Mouse (Mus musculus): Measurements from ENCODE around the gene Wrap53. TPM values are rescaled to one million over a fixed set of nuclear protein-coding genes. Genes with fewer than 3 reads are reported as not detected.

Gene Wrap53
- polyA plus RNA-seq, 1 experiment, result 15.0 TPM

DNA sequence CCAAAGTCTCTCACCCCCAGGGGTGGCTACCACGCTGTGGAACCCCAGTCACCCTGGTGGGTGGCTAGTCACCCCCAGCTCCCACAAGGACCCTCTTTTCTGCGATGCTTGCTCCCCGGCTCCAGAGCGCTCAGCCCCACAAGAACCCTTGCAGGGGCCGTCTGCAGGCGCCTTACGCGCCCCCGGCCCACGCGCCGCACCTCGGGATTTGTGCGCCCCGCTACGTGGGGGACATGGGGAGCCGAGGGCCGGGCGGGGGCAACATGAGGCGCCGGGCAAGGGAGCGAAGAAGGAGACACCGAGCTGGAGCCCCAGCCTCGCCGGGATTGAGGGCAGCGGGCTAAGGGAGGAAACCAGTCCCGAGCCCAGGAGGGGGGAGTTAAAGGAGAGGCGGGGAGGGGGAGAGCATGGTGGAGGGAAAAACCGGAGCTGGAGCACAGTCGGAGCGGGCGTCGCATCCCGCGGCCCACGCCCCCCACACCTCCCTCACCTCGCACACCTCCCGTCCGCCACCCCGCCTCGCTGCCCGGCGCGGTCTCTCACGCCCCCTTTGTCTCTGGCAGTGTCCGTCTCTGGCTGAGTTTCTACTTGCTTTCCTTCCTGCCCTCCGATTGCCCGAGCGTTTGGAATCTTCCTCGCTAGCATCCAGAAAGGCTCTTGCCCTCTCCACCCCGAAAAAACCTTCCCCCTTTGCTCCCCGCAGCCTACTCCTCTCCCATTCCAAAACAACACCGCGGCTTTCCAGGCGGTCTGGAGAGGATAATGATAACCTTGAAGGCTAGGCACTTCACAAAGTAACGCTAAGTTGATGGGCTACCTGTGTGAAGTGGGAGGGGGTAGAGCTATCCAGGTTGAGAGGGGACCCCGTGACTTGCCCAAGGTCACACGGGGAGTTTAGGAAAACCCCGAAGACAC lies 19.9 kb downstream of the Wrap53 start, which contains the start of gene Efnb3:
Gene Efnb3 (minus strand): TSS at position 355 of the 915 bp plus-strand sequence.
- Histone ChIP-seq H3K4me3 (replicated peaks; ENCODE audit: extremely low read depth, low read depth, low read length) (no peak within 1 kb of the TSS), H3K4me1 (ENCODE audit: control insufficient read depth, insufficient read depth, low read length) (no peaks in the 10 kb centered on the region)
- TF ChIP-seq POLR2A (IDR thresholded peaks at IDR 0.05; ENCODE audit: borderline replicate concordance, extremely low read depth, low read depth, low read length), result no peak
- no peak for TF ChIP-seq CTCF (IDR thresholded peaks at IDR 0.05; ENCODE audit: insufficient read depth, low read length)
- 3% methylated on average over 58 of the region's 59 CpGs for WGBS
- DNase-seq, result no peak

DNA sequence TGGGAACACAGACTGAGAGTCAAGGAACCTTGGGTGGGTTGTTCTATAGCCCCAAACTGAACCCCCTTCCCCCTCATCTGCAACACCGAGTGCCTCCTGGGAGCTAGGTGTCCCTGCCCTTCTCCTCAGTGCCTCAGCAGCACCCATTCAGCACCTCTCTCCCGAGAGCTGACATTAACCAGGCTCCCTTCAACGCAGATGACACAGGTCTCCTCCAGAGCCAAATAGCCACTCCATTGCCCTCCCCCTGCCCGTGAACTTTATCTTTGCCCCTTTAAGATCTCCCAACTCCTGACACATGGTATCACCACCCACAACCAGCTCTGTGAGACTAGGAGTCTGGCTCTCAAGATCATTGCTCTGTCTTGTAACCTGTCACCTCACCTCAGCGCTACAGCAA lies 20.9 kb downstream of the Wrap53 start:
- no peaks in the 10 kb centered on the region for H3K4me1 ChIP-seq (ENCODE audit: control insufficient read depth, insufficient read depth, low read length)
- H3K4me3 ChIP-seq (replicated peaks; ENCODE audit: extremely low read depth, low read depth, low read length), result no peak overlapping the region
- WGBS, result 35% methylated on average over 5 of the region's 5 CpGs
- TF ChIP-seq POLR2A (IDR thresholded peaks at IDR 0.05; ENCODE audit: borderline replicate concordance, extremely low read depth, low read depth, low read length), result no peak
- no peak for TF ChIP-seq CTCF (IDR thresholded peaks at IDR 0.05; ENCODE audit: insufficient read depth, low read length)
- DNase-seq, result no peak

DNA sequence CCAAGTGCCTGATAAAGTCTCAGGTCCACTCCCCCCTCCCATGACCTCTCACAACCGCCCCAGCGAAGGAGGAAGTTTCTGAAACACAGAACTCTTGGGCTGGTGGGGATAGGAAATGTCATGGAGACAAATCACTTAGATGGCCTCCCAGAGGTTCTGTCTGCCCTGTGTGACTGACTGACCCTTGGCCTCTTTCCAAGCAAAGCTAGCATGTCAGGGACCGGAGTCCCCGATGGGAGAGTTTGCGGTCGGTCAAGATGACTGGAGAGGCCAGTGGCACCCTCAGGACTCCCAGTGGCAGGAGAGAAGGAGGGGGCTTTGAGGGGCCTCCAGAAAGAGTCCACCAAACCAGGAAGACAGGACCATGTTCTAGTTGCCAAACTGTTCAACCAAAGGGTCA lies 21.3 kb downstream of the Wrap53 start:
- H3K4me1 ChIP-seq (ENCODE audit: control insufficient read depth, insufficient read depth, low read length), result no peaks in the 10 kb centered on the region
- DNase-seq, result no peak
- H3K4me3 ChIP-seq (replicated peaks; ENCODE audit: extremely low read depth, low read depth, low read length), result no peak overlapping the region
- no peak for TF ChIP-seq POLR2A (IDR thresholded peaks at IDR 0.05; ENCODE audit: borderline replicate concordance, extremely low read depth, low read depth, low read length)
- no peak for TF ChIP-seq CTCF (IDR thresholded peaks at IDR 0.05; ENCODE audit: insufficient read depth, low read length)
- WGBS, result 38% methylated on average over 6 of the region's 6 CpGs

DNA sequence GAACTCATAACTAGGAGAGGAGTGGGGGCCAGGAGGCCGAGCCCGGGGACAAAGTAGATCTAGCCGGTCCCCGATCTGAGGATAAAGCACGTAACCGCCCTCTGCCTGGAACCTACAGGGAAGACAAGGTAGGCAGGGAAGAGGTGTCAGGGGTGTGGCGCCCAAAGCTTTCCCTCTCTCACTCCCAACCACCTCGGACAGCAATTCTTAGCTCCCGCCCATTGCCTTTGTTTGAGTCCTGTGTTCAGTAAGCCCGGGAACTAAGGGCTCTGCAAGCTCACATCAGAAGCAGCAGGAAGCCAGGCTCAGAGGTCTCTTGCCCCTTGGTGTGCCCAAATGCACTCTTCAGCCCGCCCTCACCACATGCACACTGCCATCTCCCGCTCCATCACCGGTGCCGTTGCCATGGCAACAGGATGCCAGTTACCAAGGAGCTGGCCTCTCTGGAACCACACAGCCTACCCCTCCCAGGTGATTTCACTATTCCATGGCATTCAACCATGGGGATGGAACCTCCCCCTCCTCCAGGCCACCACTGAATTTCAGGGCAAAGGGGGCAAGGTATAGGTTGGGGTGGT lies 22.6 kb downstream of the Wrap53 start:
- TF ChIP-seq POLR2A (IDR thresholded peaks at IDR 0.05; ENCODE audit: borderline replicate concordance, extremely low read depth, low read depth, low read length), result no peak
- TF ChIP-seq CTCF (IDR thresholded peaks at IDR 0.05; ENCODE audit: insufficient read depth, low read length), result no peak
- 56% methylated on average over 14 of the region's 14 CpGs for WGBS
- no peak for DNase-seq
- Histone ChIP-seq H3K4me1 (ENCODE audit: control insufficient read depth, insufficient read depth, low read length) (no peaks in the 10 kb centered on the region), H3K4me3 (replicated peaks; ENCODE audit: extremely low read depth, low read depth, low read length) (no peak overlapping the region)

DNA sequence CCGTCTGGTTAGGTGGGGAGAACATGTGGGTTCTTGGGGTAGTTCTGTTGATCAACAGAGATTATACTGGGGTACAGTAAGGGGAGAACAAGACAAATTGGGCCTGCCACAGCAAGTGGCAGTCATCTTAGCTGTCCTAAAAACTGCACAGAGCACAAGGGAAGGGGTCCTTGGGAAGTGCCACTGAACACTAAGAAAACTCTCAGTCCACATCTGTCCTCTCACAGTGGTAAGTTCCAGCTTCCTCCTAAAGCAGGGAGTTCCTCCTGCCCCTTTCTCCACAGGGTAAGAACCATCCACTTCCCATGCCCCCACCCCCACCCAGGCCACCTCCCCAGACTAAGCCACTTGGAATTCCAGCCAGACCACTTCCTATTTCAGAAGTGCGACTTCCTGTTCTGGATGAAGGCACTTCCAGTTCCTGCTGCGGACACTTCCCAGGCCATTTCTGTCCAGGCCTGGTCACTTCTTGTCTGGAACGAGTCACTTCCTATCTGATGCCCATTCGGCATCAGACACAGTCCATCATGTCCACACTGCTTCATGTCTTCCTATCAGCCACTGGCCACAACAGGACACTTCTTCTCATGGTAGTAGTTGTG lies 25.4 kb downstream of the Wrap53 start:
- 51% methylated on average over 5 of the region's 5 CpGs for WGBS
- DNase-seq, result no peak
- Histone ChIP-seq H3K4me3 (replicated peaks; ENCODE audit: extremely low read depth, low read depth, low read length) (no peak overlapping the region), H3K4me1 (ENCODE audit: control insufficient read depth, insufficient read depth, low read length) (no peaks in the 10 kb centered on the region)
- no peak for TF ChIP-seq POLR2A (IDR thresholded peaks at IDR 0.05; ENCODE audit: borderline replicate concordance, extremely low read depth, low read depth, low read length)
- TF ChIP-seq CTCF (IDR thresholded peaks at IDR 0.05; ENCODE audit: insufficient read depth, low read length), result no peak

DNA sequence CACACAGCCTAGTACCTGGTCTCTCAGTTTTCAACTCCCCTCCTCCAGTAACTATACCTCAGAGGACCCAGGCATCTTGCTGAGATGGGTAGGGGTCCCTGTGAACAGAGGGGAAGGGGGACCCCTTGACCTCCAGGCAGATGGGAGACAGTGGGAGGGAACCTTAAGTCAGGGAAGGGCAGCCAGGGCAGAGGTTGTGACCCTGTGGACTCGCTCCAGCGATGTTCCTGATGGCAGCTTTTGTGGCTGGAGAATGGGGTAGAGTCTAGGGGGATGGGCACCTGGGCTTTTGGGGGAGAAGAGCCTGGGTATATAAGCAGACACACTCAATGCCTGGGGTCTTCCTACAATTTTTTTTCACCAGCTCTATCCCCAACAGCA lies 26.7 kb downstream of the Wrap53 start:
- H3K4me1 ChIP-seq (ENCODE audit: control insufficient read depth, insufficient read depth, low read length), result no peaks in the 10 kb centered on the region
- 42% methylated on average over 2 of the region's 2 CpGs for WGBS
- no peak for TF ChIP-seq POLR2A (IDR thresholded peaks at IDR 0.05; ENCODE audit: borderline replicate concordance, extremely low read depth, low read depth, low read length)
- no peak for TF ChIP-seq CTCF (IDR thresholded peaks at IDR 0.05; ENCODE audit: insufficient read depth, low read length)
- DNase-seq, result no peak
- no peak overlapping the region for H3K4me3 ChIP-seq (replicated peaks; ENCODE audit: extremely low read depth, low read depth, low read length)

DNA sequence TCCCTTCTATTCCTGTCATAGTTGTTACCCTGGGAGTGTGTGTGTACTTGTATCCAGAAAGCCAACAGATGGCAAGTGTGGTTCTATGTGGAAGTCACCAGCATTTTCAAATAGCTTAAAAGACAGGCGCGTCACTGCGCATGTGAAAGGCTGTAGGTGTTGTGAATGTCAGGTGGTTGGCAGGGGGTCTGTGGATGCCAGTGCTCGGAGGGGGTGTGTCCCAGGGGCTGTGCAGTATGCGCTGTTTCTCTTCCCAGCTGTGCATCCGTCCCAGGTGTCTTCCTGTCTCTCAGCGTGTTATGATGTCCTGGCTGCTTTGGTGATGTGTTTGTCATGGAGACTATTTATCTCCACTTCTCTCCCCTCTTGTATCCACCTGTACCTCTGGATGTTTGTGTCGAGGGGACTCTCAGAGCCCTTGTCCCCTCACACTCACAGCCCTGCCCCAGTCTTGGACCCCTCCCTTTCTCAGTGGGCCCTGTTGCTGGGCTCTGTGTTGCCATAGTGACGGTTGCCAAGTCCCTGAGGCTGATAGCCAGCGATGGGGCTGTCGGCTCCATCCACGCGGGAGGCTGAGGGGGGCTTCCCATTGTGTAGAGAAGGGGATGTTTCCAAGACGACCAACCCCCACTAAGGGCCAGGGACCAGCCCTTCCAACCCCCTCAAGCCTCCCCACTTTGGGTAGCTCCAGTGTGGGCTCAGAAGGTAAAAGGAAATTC lies 27.3 kb downstream of the Wrap53 start:
- H3K4me1 ChIP-seq (ENCODE audit: control insufficient read depth, insufficient read depth, low read length), result no peaks in the 10 kb centered on the region
- no peak for DNase-seq
- TF ChIP-seq POLR2A (IDR thresholded peaks at IDR 0.05; ENCODE audit: borderline replicate concordance, extremely low read depth, low read depth, low read length) (no peak), CTCF (IDR thresholded peaks at IDR 0.05; ENCODE audit: insufficient read depth, low read length) (no peak)
- no peak overlapping the region for H3K4me3 ChIP-seq (replicated peaks; ENCODE audit: extremely low read depth, low read depth, low read length)
- 29% methylated on average over 14 of the region's 14 CpGs for WGBS

DNA sequence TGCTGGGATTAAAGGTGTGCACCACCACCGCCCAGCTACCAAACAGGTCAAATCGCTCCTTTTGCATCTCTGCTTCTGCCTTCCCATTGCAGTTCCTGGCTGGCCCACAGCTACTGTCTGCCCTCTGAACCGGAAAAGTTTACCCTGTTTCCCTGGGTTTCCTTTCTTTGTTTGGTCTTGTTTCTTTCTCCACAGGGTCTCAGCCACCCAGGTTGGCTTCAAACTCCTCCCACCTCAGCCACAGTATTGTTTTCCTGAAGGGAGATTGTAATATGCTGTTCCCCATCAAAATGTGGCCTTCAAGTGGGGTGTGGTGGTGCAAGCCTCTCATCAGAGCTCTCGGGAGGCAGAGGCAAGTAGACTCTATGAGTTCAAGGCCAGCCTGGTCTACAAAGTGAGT lies 28.7 kb downstream of the Wrap53 start:
- no peak for DNase-seq
- Histone ChIP-seq H3K4me3 (replicated peaks; ENCODE audit: extremely low read depth, low read depth, low read length) (no peak overlapping the region), H3K4me1 (ENCODE audit: control insufficient read depth, insufficient read depth, low read length) (peaks cover 4% of the 10 kb centered on the region; the same call in 1 of the 2 replicates)
- TF ChIP-seq CTCF (IDR thresholded peaks at IDR 0.05; ENCODE audit: insufficient read depth, low read length), result no peak
- TF ChIP-seq POLR2A (IDR thresholded peaks at IDR 0.05; ENCODE audit: borderline replicate concordance, extremely low read depth, low read depth, low read length), result no peak
- WGBS, result 64% methylated on average over 4 of the region's 4 CpGs

DNA sequence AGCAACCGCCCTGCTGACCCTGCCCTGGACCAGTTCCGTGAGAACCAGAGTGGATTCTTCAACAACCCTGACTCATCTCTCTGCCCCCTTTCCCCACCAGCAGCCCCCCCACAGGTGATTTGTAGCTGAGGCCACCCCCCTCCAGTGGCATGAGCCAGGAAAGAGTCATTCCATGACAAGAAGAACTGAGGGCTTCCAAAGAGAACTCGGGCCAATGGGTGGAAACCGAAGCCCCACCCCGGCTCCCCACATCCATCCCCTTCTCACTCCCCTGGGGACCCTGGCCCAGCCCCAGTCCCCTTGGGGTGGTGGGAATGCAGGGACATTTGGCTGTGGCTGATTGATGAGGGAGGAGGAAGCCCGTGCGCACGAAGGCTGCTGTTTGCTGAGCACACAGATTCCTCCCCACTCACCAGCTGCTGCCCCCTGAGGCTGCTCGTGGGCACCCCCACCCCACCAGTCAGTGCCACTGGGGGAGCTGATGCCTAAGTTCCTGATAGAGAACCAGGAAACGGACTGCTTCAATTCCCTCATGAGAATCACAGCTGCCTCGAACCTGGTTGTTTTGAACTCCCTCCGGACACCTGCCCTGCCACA lies 30.9 kb downstream of the Wrap53 start, which contains the start of gene Dnah2:
Gene Dnah2 (minus strand): TSS at position 51 of the 597 bp plus-strand sequence.
- H3K4me1 ChIP-seq (ENCODE audit: control insufficient read depth, insufficient read depth, low read length), result peaks cover 4% of the 10 kb centered on the region; the same call in 1 of the 2 replicates
- TF ChIP-seq POLR2A (IDR thresholded peaks at IDR 0.05; ENCODE audit: borderline replicate concordance, extremely low read depth, low read depth, low read length) (no peak), CTCF (IDR thresholded peaks at IDR 0.05; ENCODE audit: insufficient read depth, low read length) (no peak)
- no peak for DNase-seq
- H3K4me3 ChIP-seq (replicated peaks; ENCODE audit: extremely low read depth, low read depth, low read length), result no peak within 1 kb of the TSS
- 42% methylated on average over 12 of the region's 12 CpGs for WGBS

Data from lung, adult 2 months (tissue).